Mouse (Mus musculus): Measurements from ENCODE around the gene Npff. TPM values are rescaled to one million over a fixed set of nuclear protein-coding genes. Genes with fewer than 3 reads are reported as not detected.

Npff gene
- polyA plus RNA-seq, 1 experiment from 2014 or later: 1.3 TPM

DNA sequence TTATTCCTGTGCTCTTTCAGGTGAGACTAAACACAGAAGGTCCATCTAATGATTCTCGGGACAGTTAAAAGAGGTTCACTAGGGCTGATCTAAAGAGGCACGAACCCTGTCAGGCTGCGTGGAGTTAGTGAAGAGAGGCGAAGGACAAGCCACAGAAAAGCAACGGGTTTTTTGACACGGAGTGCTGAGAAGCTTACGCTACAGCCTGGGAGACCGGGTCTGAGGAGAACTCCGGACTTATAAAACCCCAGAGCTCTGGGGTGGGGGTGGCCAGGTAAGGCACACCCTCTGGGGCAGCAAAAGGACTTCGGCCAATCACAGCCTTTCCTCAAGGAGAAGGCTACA is 7.1 kb downstream of the Npff start:
- DNase-seq: no peak
- Histone ChIP-seq H3K27me3 (ENCODE audit: control insufficient read depth, insufficient read depth, low read length) (no peaks in the 10 kb centered on the region), H3K27ac (replicated peaks; ENCODE audit: low read depth, low read length) (peak overlapping the region; percentile 99), H3K9me3 (ENCODE audit: control insufficient read depth, low read length) (no peaks in the 10 kb centered on the region), H3K4me3 (replicated peaks; ENCODE audit: low read depth, low read length) (peak overlapping the region; percentile 69), H3K4me2 (ENCODE audit: low read length) (peak overlapping the region; percentile 65), H3K4me1 (ENCODE audit: control insufficient read depth, insufficient read depth, low read length) (peaks cover 38% of the 10 kb centered on the region), H3K9ac (replicated peaks; ENCODE audit: low read length) (peak overlapping the region; percentile 91), H3K36me3 (ENCODE audit: control insufficient read depth, insufficient read depth, low read length) (peaks cover 13% of the 10 kb centered on the region)
- under 1% methylated on average over 10 of the region's 10 CpGs for WGBS
- ATAC-seq (ENCODE audit: low FRiP score, low TSS enrichment): no peak

DNA sequence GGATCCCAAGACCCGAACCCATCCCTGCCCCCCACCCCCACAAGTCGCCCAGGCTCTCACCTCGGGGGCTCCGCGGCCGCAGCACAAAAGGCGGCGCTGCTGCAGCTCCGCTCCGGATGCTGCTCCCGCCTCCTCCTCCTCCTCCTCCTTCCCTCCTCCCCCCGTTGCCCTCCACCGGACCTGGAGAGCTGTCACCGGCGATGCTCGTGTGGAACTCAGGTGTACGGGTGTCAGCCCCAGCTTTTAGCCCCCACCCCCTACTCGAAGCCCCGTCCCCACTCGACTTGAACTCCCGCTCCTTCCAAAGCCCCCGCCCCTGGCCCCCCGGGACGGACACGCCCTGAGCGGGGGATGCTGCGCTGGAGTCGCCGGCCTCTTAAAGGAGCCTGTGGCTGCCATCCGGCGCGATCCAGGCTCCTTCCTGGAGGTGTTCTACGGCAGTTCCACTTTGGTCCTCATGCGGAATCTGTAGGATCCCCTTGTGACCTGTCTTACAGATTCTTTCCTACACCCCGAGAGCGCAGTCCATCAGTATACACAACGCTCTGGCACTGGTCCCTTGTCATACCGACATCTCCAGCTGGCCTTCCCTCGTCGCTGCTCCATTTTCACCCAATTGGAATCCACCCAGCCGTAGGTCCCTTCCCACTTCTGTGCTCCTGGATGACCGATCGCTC is 7.9 kb downstream of the Npff start, which contains the start of gene Map3k12:
TSS of gene Map3k12 (minus strand) at position 337 of the 677 bp plus-strand sequence.
- Histone ChIP-seq H3K4me3 (replicated peaks; ENCODE audit: low read depth, low read length) (peak within 1 kb of the TSS; percentile 69), H3K27ac (replicated peaks; ENCODE audit: low read depth, low read length) (peak within 1 kb of the TSS; percentile 99), H3K36me3 (ENCODE audit: control insufficient read depth, insufficient read depth, low read length) (peaks cover 6% of the 10 kb centered on the region), H3K4me2 (ENCODE audit: low read length) (peak within 1 kb of the TSS; percentile 65), H3K9me3 (ENCODE audit: control insufficient read depth, low read length) (no peaks in the 10 kb centered on the region), H3K9ac (replicated peaks; ENCODE audit: low read length) (peak within 1 kb of the TSS; percentile 91), H3K4me1 (ENCODE audit: control insufficient read depth, insufficient read depth, low read length) (peaks cover 45% of the 10 kb centered on the region), H3K27me3 (ENCODE audit: control insufficient read depth, insufficient read depth, low read length) (no peaks in the 10 kb centered on the region)
- DNase-seq (peak; percentile 87), ATAC-seq (ENCODE audit: low FRiP score, low TSS enrichment) (peak; percentile 11; the same call in 1 of the 2 replicates)
- under 1% methylated on average over 43 of the region's 43 CpGs for WGBS

GRCm38 (mm10) chr15:102516293-102516692 is 8.4 kb downstream of the Npff start:
- ATAC-seq (ENCODE audit: low FRiP score, low TSS enrichment): no peak
- peak overlapping the region; percentile 65 for H3K4me2 ChIP-seq (ENCODE audit: low read length)
- peak overlapping the region; percentile 99 for H3K27ac ChIP-seq (replicated peaks; ENCODE audit: low read depth, low read length)
- H3K27me3 ChIP-seq (ENCODE audit: control insufficient read depth, insufficient read depth, low read length): no peaks in the 10 kb centered on the region
- peak overlapping the region; percentile 69 for H3K4me3 ChIP-seq (replicated peaks; ENCODE audit: low read depth, low read length)
- H3K9me3 ChIP-seq (ENCODE audit: control insufficient read depth, low read length): no peaks in the 10 kb centered on the region
- peak; percentile 64 for DNase-seq
- peak overlapping the region; percentile 91 for H3K9ac ChIP-seq (replicated peaks; ENCODE audit: low read length)
- H3K4me1 ChIP-seq (ENCODE audit: control insufficient read depth, insufficient read depth, low read length): peaks cover 51% of the 10 kb centered on the region
- peaks cover under 1% of the 10 kb centered on the region for H3K36me3 ChIP-seq (ENCODE audit: control insufficient read depth, insufficient read depth, low read length)
- WGBS: under 1% methylated on average over 11 of the region's 12 CpGs

DNA sequence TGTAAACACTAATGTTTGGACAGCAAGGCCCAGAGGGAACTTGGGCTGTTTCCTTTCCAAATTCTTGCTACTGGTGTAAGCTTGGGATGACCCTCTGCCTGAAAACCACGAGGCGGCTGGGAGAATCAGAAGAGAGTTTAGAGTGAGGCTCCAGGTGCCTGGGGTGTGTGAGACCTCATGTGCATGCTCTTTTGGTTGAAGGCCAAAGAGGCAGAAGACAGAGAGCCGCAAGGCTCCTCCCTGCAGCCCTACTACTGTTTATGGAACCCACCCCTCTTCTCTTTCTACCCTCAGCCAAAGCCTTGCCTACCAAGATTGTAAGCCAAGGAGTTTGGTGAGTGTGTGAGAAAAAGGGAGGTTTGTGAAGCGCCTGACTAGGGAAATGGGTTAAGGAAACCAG is 9.0 kb downstream of the Npff start:
- Histone ChIP-seq H3K4me2 (ENCODE audit: low read length) (peak overlapping the region; percentile 65), H3K4me1 (ENCODE audit: control insufficient read depth, insufficient read depth, low read length) (peaks cover 56% of the 10 kb centered on the region), H3K9me3 (ENCODE audit: control insufficient read depth, low read length) (no peaks in the 10 kb centered on the region), H3K9ac (replicated peaks; ENCODE audit: low read length) (peak overlapping the region; percentile 91), H3K27ac (replicated peaks; ENCODE audit: low read depth, low read length) (peak overlapping the region; percentile 99), H3K36me3 (ENCODE audit: control insufficient read depth, insufficient read depth, low read length) (no peaks in the 10 kb centered on the region), H3K27me3 (ENCODE audit: control insufficient read depth, insufficient read depth, low read length) (no peaks in the 10 kb centered on the region), H3K4me3 (replicated peaks; ENCODE audit: low read depth, low read length) (peak overlapping the region; percentile 69)
- 42% methylated on average over 4 of the region's 4 CpGs for WGBS
- no peak for ATAC-seq (ENCODE audit: low FRiP score, low TSS enrichment)
- DNase-seq: no peak

DNA sequence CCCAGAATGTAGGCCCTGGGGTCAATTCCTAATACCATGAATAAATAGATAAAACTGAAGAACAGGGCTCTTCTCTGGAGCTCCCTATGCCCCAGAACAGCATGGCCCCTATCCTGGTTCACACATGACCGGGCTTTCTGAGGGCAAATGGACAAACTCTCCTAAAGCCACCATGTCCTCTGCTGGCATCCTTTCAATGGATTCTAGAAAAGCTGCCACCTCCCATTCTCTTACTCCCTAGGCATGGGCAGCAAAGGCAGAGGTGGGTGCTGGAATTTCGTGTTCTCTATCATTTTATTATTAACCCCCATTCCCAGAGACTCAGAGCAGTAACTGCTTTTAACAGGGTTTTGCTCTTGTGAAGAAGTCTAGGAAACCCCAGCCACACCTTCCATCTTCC is 9.5 kb downstream of the Npff start:
- H3K9me3 ChIP-seq (ENCODE audit: control insufficient read depth, low read length): no peaks in the 10 kb centered on the region

GRCm38 (mm10) chr15:102513004-102513403 is 11.7 kb downstream of the Npff start:
- no peaks in the 10 kb centered on the region for H3K9me3 ChIP-seq (ENCODE audit: control insufficient read depth, low read length)
- H3K4me1 ChIP-seq (ENCODE audit: control insufficient read depth, insufficient read depth, low read length): peaks cover 61% of the 10 kb centered on the region
- no peak for ATAC-seq (ENCODE audit: low FRiP score, low TSS enrichment)
- DNase-seq: no peak
- H3K9ac ChIP-seq (replicated peaks; ENCODE audit: low read length): no peak overlapping the region; the same call in 1 of the 2 replicates
- H3K4me3 ChIP-seq (replicated peaks; ENCODE audit: low read depth, low read length): no peak overlapping the region
- H3K27me3 ChIP-seq (ENCODE audit: control insufficient read depth, insufficient read depth, low read length): no peaks in the 10 kb centered on the region
- H3K4me2 ChIP-seq (ENCODE audit: low read length): no peak overlapping the region; the same call in 1 of the 2 replicates
- WGBS: 79% methylated on average over 3 of the region's 3 CpGs
- peak overlapping the region; percentile 91 for H3K27ac ChIP-seq (replicated peaks; ENCODE audit: low read depth, low read length)
- peaks cover 9% of the 10 kb centered on the region for H3K36me3 ChIP-seq (ENCODE audit: control insufficient read depth, insufficient read depth, low read length)

More for the DNA sequence above, 9.5 kb downstream of the Npff start:
- Histone ChIP-seq H3K36me3 (ENCODE audit: control insufficient read depth, insufficient read depth, low read length) (no peaks in the 10 kb centered on the region), H3K4me2 (ENCODE audit: low read length) (peak overlapping the region; percentile 65), H3K27ac (replicated peaks; ENCODE audit: low read depth, low read length) (no peak overlapping the region), H3K27me3 (ENCODE audit: control insufficient read depth, insufficient read depth, low read length) (no peaks in the 10 kb centered on the region), H3K4me3 (replicated peaks; ENCODE audit: low read depth, low read length) (peak overlapping the region; percentile 69), H3K4me1 (ENCODE audit: control insufficient read depth, insufficient read depth, low read length) (peaks cover 57% of the 10 kb centered on the region), H3K9ac (replicated peaks; ENCODE audit: low read length) (no peak overlapping the region)
- no peak for ATAC-seq (ENCODE audit: low FRiP score, low TSS enrichment)
- WGBS: 91% methylated on average over 2 of the region's 2 CpGs
- DNase-seq: no peak

DNA sequence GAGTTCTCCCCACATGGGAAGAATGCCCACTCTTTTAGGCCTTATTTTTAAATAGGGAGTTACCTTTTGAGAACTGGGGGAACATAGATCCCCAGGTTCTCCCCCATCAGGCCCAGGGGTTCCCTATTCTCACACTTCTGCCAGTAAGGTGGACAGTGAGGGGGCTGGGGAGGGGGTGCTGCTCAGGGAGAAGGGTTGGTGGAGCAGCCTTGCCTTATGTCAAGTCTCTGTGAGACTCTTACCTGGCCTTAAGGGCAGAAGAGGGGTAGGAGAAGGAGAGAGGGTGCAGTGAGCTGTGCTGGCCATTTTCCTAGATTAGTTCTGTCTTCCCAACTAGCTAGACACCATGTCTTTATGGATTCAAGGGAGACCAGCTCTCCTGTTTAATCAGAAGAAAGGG is 12.3 kb downstream of the Npff start:
- Histone ChIP-seq H3K9ac (replicated peaks; ENCODE audit: low read length) (peak overlapping the region; percentile 6; the same call in 1 of the 2 replicates), H3K27ac (replicated peaks; ENCODE audit: low read depth, low read length) (peak overlapping the region; percentile 91), H3K36me3 (ENCODE audit: control insufficient read depth, insufficient read depth, low read length) (peaks cover 14% of the 10 kb centered on the region), H3K4me2 (ENCODE audit: low read length) (peak overlapping the region; percentile 80), H3K27me3 (ENCODE audit: control insufficient read depth, insufficient read depth, low read length) (no peaks in the 10 kb centered on the region), H3K4me1 (ENCODE audit: control insufficient read depth, insufficient read depth, low read length) (peaks cover 61% of the 10 kb centered on the region), H3K9me3 (ENCODE audit: control insufficient read depth, low read length) (no peaks in the 10 kb centered on the region), H3K4me3 (replicated peaks; ENCODE audit: low read depth, low read length) (no peak overlapping the region)
- ATAC-seq (ENCODE audit: low FRiP score, low TSS enrichment): no peak
- no peak for DNase-seq

GRCm38 (mm10) chr15:102512010-102512409 is 12.7 kb downstream of the Npff start:
- ATAC-seq (ENCODE audit: low FRiP score, low TSS enrichment) (no peak), DNase-seq (no peak)
- Histone ChIP-seq H3K27me3 (ENCODE audit: control insufficient read depth, insufficient read depth, low read length) (no peaks in the 10 kb centered on the region), H3K4me3 (replicated peaks; ENCODE audit: low read depth, low read length) (no peak overlapping the region), H3K9me3 (ENCODE audit: control insufficient read depth, low read length) (no peaks in the 10 kb centered on the region), H3K4me2 (ENCODE audit: low read length) (peak overlapping the region; percentile 80), H3K36me3 (ENCODE audit: control insufficient read depth, insufficient read depth, low read length) (peaks cover 16% of the 10 kb centered on the region), H3K4me1 (ENCODE audit: control insufficient read depth, insufficient read depth, low read length) (peaks cover 61% of the 10 kb centered on the region), H3K9ac (replicated peaks; ENCODE audit: low read length) (peak overlapping the region; percentile 6; the same call in 1 of the 2 replicates), H3K27ac (replicated peaks; ENCODE audit: low read depth, low read length) (peak overlapping the region; percentile 91)
- 11% methylated on average over 5 of the region's 5 CpGs for WGBS

DNA sequence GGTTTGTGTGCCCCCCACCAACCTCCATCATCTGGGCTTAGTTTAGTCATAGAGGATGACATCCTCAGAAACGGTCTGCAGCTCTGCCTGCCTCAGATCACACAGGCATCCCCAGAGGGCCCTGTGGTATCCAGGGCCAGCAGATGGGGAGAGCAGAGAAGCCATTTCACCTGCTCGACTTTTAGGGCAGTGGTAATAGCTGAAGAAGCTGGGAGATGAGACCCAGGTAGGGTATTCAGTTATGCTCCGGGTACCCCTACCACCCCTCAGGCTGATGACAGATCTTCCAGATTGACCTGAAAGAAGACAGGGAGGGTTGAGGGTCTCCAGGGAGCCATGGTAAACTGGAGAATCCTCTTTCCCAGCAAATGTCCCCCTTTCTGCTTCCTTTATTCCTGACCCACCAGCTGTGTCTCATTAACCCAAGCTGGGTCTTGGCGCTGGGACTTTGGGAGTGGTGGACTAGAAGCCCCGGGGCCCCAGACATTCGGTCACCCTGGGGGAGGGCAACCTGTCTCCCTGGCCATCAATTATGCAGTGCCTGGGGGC is 13.4 kb downstream of the Npff start:
- peak overlapping the region; percentile 73; the same call in 1 of the 2 replicates for H3K9ac ChIP-seq (replicated peaks; ENCODE audit: low read length)
- DNase-seq (peak; percentile 54), ATAC-seq (ENCODE audit: low FRiP score, low TSS enrichment) (peak; percentile 11; the same call in 1 of the 2 replicates)
- H3K4me3 ChIP-seq (replicated peaks; ENCODE audit: low read depth, low read length): peak overlapping the region; percentile 65
- H3K4me1 ChIP-seq (ENCODE audit: control insufficient read depth, insufficient read depth, low read length): peaks cover 61% of the 10 kb centered on the region
- H3K9me3 ChIP-seq (ENCODE audit: control insufficient read depth, low read length): no peaks in the 10 kb centered on the region
- peak overlapping the region; percentile 91 for H3K27ac ChIP-seq (replicated peaks; ENCODE audit: low read depth, low read length)
- H3K27me3 ChIP-seq (ENCODE audit: control insufficient read depth, insufficient read depth, low read length): no peaks in the 10 kb centered on the region
- peak overlapping the region; percentile 80 for H3K4me2 ChIP-seq (ENCODE audit: low read length)
- 1% methylated on average over 6 of the region's 6 CpGs for WGBS
- peaks cover 16% of the 10 kb centered on the region for H3K36me3 ChIP-seq (ENCODE audit: control insufficient read depth, insufficient read depth, low read length)
